Mouse (Mus musculus) neural tube, embryonic 15.5 days (tissue): Measurements from ENCODE around the gene Actb. TPM values are rescaled to one million over a fixed set of nuclear protein-coding genes. Genes with fewer than 3 reads are reported as not detected.

Experiments
- ATAC-seq: fragments of 200-750 bp; cut with Nextera tagmentation; 2 replicates; pipeline ENCODE4 v1.8.0; 2017; ENCODE audit warnings: mild to moderate bottlenecking, moderate TSS enrichment, moderate library complexity; ENCODE audit not compliant: low FRiP score
- H3K27ac ChIP-seq: fragments of 300-500 bp; sonication (generic); replicated peaks from 2 replicates; pipeline ENCODE4 v1.5.1; 2015; ENCODE audit warnings: mild to moderate bottlenecking, inconsistent platforms
- H3K27me3 ChIP-seq: fragments of 300-500 bp; sonication (generic); replicated peaks from 2 replicates; pipeline ENCODE4 v1.6.1; 2015; ENCODE audit warnings: inconsistent platforms
- H3K36me3 ChIP-seq: fragments of 300-500 bp; sonication (generic); 2 replicates; pipeline ENCODE4 v1.6.1; 2015; ENCODE audit warnings: inconsistent platforms
- H3K4me1 ChIP-seq: fragments of 300-500 bp; sonication (generic); 2 replicates; pipeline ENCODE4 v1.6.1; 2015; ENCODE audit warnings: inconsistent platforms
- H3K4me2 ChIP-seq: fragments of 300-500 bp; sonication (generic); 2 replicates; pipeline ENCODE4 v1.6.1; 2015; ENCODE audit warnings: inconsistent platforms, mild to moderate bottlenecking, moderate library complexity
- H3K4me3 ChIP-seq: fragments of 300-500 bp; sonication (generic); replicated peaks from 2 replicates; pipeline ENCODE4 v1.5.1; 2015; ENCODE audit warnings: mild to moderate bottlenecking, inconsistent platforms
- H3K9ac ChIP-seq: fragments of 300-500 bp; sonication (generic); replicated peaks from 2 replicates; pipeline ENCODE4 v1.6.1; 2015; ENCODE audit warnings: mild to moderate bottlenecking, inconsistent platforms
- H3K9me3 ChIP-seq: fragments of 300-500 bp; sonication (generic); replicated peaks from 2 replicates; pipeline ENCODE4 v1.6.1; 2016; ENCODE audit warnings: inconsistent platforms
- WGBS: fragments of 180-500 bp; shearing (Covaris S2); methylation state at CpG from one replicate; pipeline ENCODE4 v1.1.7; 2015; ENCODE audit warnings: mixed read lengths; 5-methylcytosine and 5-hydroxymethylcytosine counted together
- polyA plus RNA-seq: library from polyadenylated mRNA; unstranded; fragments of >200 nt; fragmentation: Nextera tagmentation; extraction: Ambion mirVana; gene quantifications from 2 replicates; pipeline ENCODE4 v1.2.1, GENCODE M21; 2015

Actb gene
- polyA plus RNA-seq, 1 experiment from 2014 or later, result 12,525 TPM

GRCm38 (mm10) chr5:142880806-142881516 lies 25.6 kb downstream of the Actb start:
- Histone ChIP-seq H3K36me3 (peaks cover 39% of the 10 kb centered on the region), H3K9me3 (no peaks in the 10 kb centered on the region), H3K9ac (peak overlapping the region; percentile 20; the same call in 1 of the 2 replicates), H3K27me3 (no peaks in the 10 kb centered on the region), H3K27ac (peak overlapping the region; percentile 63), H3K4me1 (peaks cover 36% of the 10 kb centered on the region), H3K4me3 (no peak overlapping the region), H3K4me2 (no peak overlapping the region)
- WGBS, result 20% methylated on average over 13 of the region's 13 CpGs
- ATAC-seq, result no peak

DNA sequence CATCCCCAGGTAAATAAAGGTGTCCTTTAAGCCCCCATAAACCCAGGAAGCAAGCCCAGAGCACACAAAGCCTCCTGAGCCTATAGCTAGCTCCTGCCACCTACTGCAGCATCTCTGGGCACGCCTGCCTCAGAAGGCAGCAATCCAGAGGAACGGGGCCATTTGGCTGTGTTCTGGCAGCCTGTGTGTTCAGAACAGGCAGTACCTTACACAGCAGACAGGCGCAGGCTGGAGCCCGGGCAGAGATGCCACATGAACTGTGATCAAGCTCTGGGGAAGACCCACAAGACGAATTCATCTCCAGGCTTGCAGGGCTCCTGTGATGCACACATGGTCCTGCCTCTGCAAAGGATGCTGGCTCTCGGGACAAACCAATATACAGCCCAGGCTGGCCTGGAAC lies 26.3 kb downstream of the Actb start:
- no peaks in the 10 kb centered on the region for H3K27me3 ChIP-seq
- H3K4me1 ChIP-seq, result peaks cover 36% of the 10 kb centered on the region
- no peak overlapping the region for H3K4me3 ChIP-seq
- H3K4me2 ChIP-seq, result no peak overlapping the region
- H3K9me3 ChIP-seq, result no peaks in the 10 kb centered on the region
- no peak for ATAC-seq
- 0 out of 2 replicates have a peak overlapping the region, but pooled peaks have one; percentile 20 for H3K9ac ChIP-seq
- H3K27ac ChIP-seq, result peak overlapping the region; percentile 63
- 78% methylated on average over 6 of the region's 6 CpGs for WGBS
- H3K36me3 ChIP-seq, result peaks cover 39% of the 10 kb centered on the region

- Histone ChIP-seq H3K4me2 (no peak overlapping the region), H3K4me1 (peaks cover 36% of the 10 kb centered on the region), H3K4me3 (no peak overlapping the region), H3K9ac (no peak overlapping the region), H3K9me3 (no peaks in the 10 kb centered on the region), H3K27me3 (no peaks in the 10 kb centered on the region), H3K36me3 (peaks cover 33% of the 10 kb centered on the region), H3K27ac (no peak overlapping the region)
- ATAC-seq, result peak; percentile 64
- 65% methylated on average over 8 of the region's 8 CpGs for WGBS
Observed at GRCm38 (mm10) chr5:142879318-142880175, 27.0 kb downstream of the Actb start.

GRCm38 (mm10) chr5:142878570-142878969 lies 28.0 kb downstream of the Actb start:
- H3K4me2 ChIP-seq, result no peak overlapping the region
- WGBS, result 78% methylated on average over 15 of the region's 15 CpGs
- H3K4me3 ChIP-seq, result no peak overlapping the region
- no peaks in the 10 kb centered on the region for H3K27me3 ChIP-seq
- H3K36me3 ChIP-seq, result peaks cover 28% of the 10 kb centered on the region
- no peaks in the 10 kb centered on the region for H3K9me3 ChIP-seq
- no peak overlapping the region for H3K9ac ChIP-seq
- H3K4me1 ChIP-seq, result peaks cover 36% of the 10 kb centered on the region
- no peak for ATAC-seq
- no peak overlapping the region for H3K27ac ChIP-seq

- H3K36me3 ChIP-seq, result peaks cover 30% of the 10 kb centered on the region
- H3K4me1 ChIP-seq, result peaks cover 36% of the 10 kb centered on the region
- ATAC-seq, result peak; percentile 73
- WGBS, result 24% methylated on average over 11 of the region's 11 CpGs
- no peak overlapping the region for H3K4me3 ChIP-seq
- H3K27me3 ChIP-seq, result no peaks in the 10 kb centered on the region
- no peaks in the 10 kb centered on the region for H3K9me3 ChIP-seq
- no peak overlapping the region for H3K9ac ChIP-seq
- H3K27ac ChIP-seq, result peak overlapping the region; percentile 61
- H3K4me2 ChIP-seq, result no peak overlapping the region
Observed at GRCm38 (mm10) chr5:142877337-142878280, 28.9 kb downstream of the Actb start.

DNA sequence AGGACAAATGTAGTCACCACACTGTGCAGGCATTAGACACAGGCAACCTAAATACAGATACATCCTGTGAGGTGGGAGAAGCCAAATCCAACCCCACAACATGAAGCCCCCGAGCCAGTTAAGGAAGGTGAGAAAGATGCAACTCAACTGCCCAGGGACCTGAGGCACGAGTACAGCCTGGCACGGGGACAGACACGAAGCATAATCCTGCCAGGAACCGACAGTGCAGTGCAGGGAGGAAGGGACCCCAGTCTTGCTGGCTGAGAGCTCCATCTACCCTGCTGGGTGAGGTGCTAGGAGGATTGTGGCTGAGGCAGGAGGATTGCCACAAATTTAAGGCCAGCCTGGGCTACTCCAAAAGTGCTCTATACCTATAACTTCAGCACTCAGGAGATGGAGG lies 29.7 kb downstream of the Actb start:
- 82% methylated on average over 5 of the region's 5 CpGs for WGBS
- no peak overlapping the region for H3K4me3 ChIP-seq
- peaks cover 40% of the 10 kb centered on the region for H3K4me1 ChIP-seq
- no peak overlapping the region for H3K9ac ChIP-seq
- peaks cover 33% of the 10 kb centered on the region for H3K36me3 ChIP-seq
- no peak overlapping the region for H3K27ac ChIP-seq
- H3K4me2 ChIP-seq, result no peak overlapping the region
- H3K9me3 ChIP-seq, result no peaks in the 10 kb centered on the region
- no peaks in the 10 kb centered on the region for H3K27me3 ChIP-seq
- ATAC-seq, result no peak

GRCm38 (mm10) chr5:142875513-142875905 lies 31.0 kb downstream of the Actb start:
- Histone ChIP-seq H3K36me3 (peaks cover 41% of the 10 kb centered on the region), H3K4me2 (no peak overlapping the region), H3K27me3 (no peaks in the 10 kb centered on the region), H3K27ac (no peak overlapping the region), H3K4me3 (no peak overlapping the region), H3K4me1 (peaks cover 37% of the 10 kb centered on the region), H3K9me3 (no peaks in the 10 kb centered on the region), H3K9ac (no peak overlapping the region)
- WGBS, result 92% methylated on average over 10 of the region's 10 CpGs
- ATAC-seq, result no peak

GRCm38 (mm10) chr5:142874791-142875512 lies 31.6 kb downstream of the Actb start:
- Histone ChIP-seq H3K36me3 (peaks cover 41% of the 10 kb centered on the region), H3K9me3 (no peaks in the 10 kb centered on the region), H3K9ac (no peak overlapping the region), H3K4me2 (no peak overlapping the region), H3K4me1 (peaks cover 32% of the 10 kb centered on the region), H3K27me3 (no peaks in the 10 kb centered on the region), H3K27ac (no peak overlapping the region), H3K4me3 (no peak overlapping the region)
- 80% methylated on average over 13 of the region's 13 CpGs for WGBS
- ATAC-seq, result no peak

DNA sequence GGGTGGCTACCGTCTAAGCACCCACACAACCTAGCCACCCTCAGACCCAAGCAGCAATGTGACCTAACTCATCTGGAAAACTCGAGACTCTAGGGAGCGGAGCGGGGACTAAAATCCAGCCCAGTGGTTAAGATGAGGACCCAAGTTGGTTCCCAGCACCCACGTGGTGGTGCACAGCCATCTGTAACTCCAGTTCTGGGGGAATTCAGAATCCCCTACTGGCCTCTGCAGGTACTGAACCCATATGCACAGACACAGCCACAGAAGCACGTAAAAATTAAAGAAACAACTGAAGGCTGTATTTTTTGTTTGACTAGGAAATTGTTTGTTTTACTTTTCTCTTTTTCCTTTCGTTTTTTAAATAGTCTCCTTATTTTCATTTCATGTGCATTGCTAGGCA lies 32.8 kb downstream of the Actb start:
- H3K27me3 ChIP-seq, result no peaks in the 10 kb centered on the region
- peaks cover 35% of the 10 kb centered on the region for H3K4me1 ChIP-seq
- no peaks in the 10 kb centered on the region for H3K9me3 ChIP-seq
- H3K9ac ChIP-seq, result no peak overlapping the region
- no peak for ATAC-seq
- H3K4me2 ChIP-seq, result no peak overlapping the region
- 95% methylated on average over 7 of the region's 7 CpGs for WGBS
- peaks cover 41% of the 10 kb centered on the region for H3K36me3 ChIP-seq
- H3K27ac ChIP-seq, result no peak overlapping the region
- H3K4me3 ChIP-seq, result no peak overlapping the region

- H3K36me3 ChIP-seq, result peaks cover 34% of the 10 kb centered on the region
- no peaks in the 10 kb centered on the region for H3K27me3 ChIP-seq
- H3K27ac ChIP-seq, result no peak overlapping the region
- H3K9ac ChIP-seq, result no peak overlapping the region
- H3K4me3 ChIP-seq, result no peak overlapping the region
- no peak overlapping the region for H3K4me2 ChIP-seq
- no peaks in the 10 kb centered on the region for H3K9me3 ChIP-seq
- 64% methylated on average over 12 of the region's 12 CpGs for WGBS
- ATAC-seq, result no peak
- peaks cover 31% of the 10 kb centered on the region for H3K4me1 ChIP-seq
Observed at GRCm38 (mm10) chr5:142871765-142872164, 34.8 kb downstream of the Actb start.

DNA sequence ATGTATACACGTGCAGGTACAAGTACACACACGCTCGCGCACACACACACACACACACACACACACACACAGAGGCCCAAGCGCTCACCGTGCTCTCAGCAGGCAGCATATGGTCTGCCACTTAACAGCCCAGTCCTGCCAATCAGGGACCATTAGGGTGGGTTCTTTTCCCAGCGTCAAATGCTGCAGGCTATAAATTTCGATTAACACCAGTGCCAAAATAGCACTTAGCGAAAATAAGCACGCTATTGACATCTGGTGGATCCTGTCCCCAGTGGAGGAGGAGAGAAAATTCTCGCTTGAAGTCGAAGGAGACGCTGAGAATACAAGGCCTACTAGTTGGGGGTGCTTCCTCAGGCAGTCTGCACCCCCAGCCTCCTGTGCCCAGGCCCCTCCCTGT lies 37.1 kb downstream of the Actb start:
- no peak overlapping the region for H3K4me3 ChIP-seq
- H3K36me3 ChIP-seq, result peaks cover 21% of the 10 kb centered on the region
- H3K9ac ChIP-seq, result no peak overlapping the region
- peaks cover 31% of the 10 kb centered on the region for H3K4me1 ChIP-seq
- no peaks in the 10 kb centered on the region for H3K27me3 ChIP-seq
- H3K27ac ChIP-seq, result peak overlapping the region; percentile 75
- no peak overlapping the region for H3K4me2 ChIP-seq
- WGBS, result 25% methylated on average over 13 of the region's 13 CpGs
- no peaks in the 10 kb centered on the region for H3K9me3 ChIP-seq
- ATAC-seq, result peak; percentile 55; the same call in 1 of the 2 replicates
